Mouse (Mus musculus) midbrain, postnatal 0 days (tissue): Measurements from ENCODE around the gene Plekho1. TPM values are rescaled to one million over a fixed set of nuclear protein-coding genes. Genes with fewer than 3 reads are reported as not detected.
A peak's percentile ranks its signal among the peaks of the same experiment; 100 is the strongest.
"Not testable (repeated sequence)": the region's sequence is repeated elsewhere in the genome, so short reads cannot be mapped to it uniquely, and the experiment has no call there.

Source experiments
- ATAC-seq: fragments of 200-750 bp; cut with Nextera tagmentation; 2 replicates; pipeline ENCODE4 v1.8.0; 2017; ENCODE audit warnings: moderate number of reproducible peaks, mild to moderate bottlenecking, moderate TSS enrichment, moderate library complexity; ENCODE audit not compliant: low FRiP score
- DNase-seq: peaks from one replicate; pipeline ENCODE4 v3.0.0-alpha.2; 2015; ENCODE audit warnings: low spot score
- H3K27ac ChIP-seq: fragments of 300-500 bp; sonication (generic); 2 replicates; pipeline ENCODE4 v1.5.1; 2014; ENCODE audit warnings: low read depth, mild to moderate bottlenecking, low read length, mixed read lengths
- H3K27me3 ChIP-seq: fragments of 300-500 bp; sonication (generic); 2 replicates; pipeline ENCODE4 v1.6.1; 2014; ENCODE audit warnings: low read length, control low read depth, mixed read lengths; ENCODE audit not compliant: insufficient read depth
- H3K36me3 ChIP-seq: fragments of 300-500 bp; sonication (generic); 2 replicates; pipeline ENCODE4 v1.6.1; 2014; ENCODE audit warnings: low read length, control low read depth, mixed read lengths; ENCODE audit not compliant: insufficient read depth
- H3K4me1 ChIP-seq: fragments of 300-500 bp; sonication (generic); 2 replicates; pipeline ENCODE4 v1.6.1; 2014; ENCODE audit warnings: mild to moderate bottlenecking, control low read depth, antibody characterized with exemption, low read length, mixed read lengths; ENCODE audit not compliant: insufficient read depth
- H3K4me2 ChIP-seq: fragments of 300-500 bp; sonication (generic); 2 replicates; pipeline ENCODE4 v1.6.1; 2014; ENCODE audit warnings: low read depth, mild to moderate bottlenecking, low read length, mixed read lengths; ENCODE audit not compliant: poor library complexity, severe bottlenecking
- H3K4me3 ChIP-seq: fragments of 300-500 bp; sonication (generic); 2 replicates; pipeline ENCODE4 v1.5.1; 2014; ENCODE audit warnings: low read depth, mild to moderate bottlenecking, low read length, moderate library complexity
- H3K9ac ChIP-seq: fragments of 300-500 bp; sonication (generic); replicated peaks from 2 replicates; pipeline ENCODE4 v1.6.1; 2014; ENCODE audit warnings: mild to moderate bottlenecking, low read length, moderate library complexity, mixed read lengths; ENCODE audit not compliant: poor library complexity, severe bottlenecking
- H3K9me3 ChIP-seq: fragments of 300-500 bp; sonication (generic); 2 replicates; pipeline ENCODE4 v1.6.1; 2016; ENCODE audit warnings: low read length, control low read depth
- CTCF ChIP-seq: IDR thresholded peaks from 2 replicates; pipeline ENCODE4 v1.5.1; 2016; ENCODE audit warnings: antibody characterized with exemption, mild to moderate bottlenecking
- WGBS: fragments of 180-500 bp; shearing (Covaris S2); extraction: QIAGEN DNeasy Blood & Tissue Kit; methylation state at CpG from one replicate; pipeline ENCODE4 v1.1.7; 2014; 5-methylcytosine and 5-hydroxymethylcytosine counted together
- polyA plus RNA-seq: library from polyadenylated mRNA; unstranded; fragments of >200 nt; fragmentation: Nextera tagmentation; extraction: Ambion mirVana; gene quantifications from 2 replicates; pipeline ENCODE4 v1.2.1, GENCODE M21; 2015
- total RNA-seq: library from RNA; depleted of rRNA; stranded (reverse); fragments of >200 nt; gene quantifications from 2 replicates; pipeline ENCODE4 v1.2.3, GENCODE M21; 2014

Plekho1 gene
- total and polyA plus RNA-seq, 2 experiments from 2014 or later: 41.2 to 62.7 TPM

DNA sequence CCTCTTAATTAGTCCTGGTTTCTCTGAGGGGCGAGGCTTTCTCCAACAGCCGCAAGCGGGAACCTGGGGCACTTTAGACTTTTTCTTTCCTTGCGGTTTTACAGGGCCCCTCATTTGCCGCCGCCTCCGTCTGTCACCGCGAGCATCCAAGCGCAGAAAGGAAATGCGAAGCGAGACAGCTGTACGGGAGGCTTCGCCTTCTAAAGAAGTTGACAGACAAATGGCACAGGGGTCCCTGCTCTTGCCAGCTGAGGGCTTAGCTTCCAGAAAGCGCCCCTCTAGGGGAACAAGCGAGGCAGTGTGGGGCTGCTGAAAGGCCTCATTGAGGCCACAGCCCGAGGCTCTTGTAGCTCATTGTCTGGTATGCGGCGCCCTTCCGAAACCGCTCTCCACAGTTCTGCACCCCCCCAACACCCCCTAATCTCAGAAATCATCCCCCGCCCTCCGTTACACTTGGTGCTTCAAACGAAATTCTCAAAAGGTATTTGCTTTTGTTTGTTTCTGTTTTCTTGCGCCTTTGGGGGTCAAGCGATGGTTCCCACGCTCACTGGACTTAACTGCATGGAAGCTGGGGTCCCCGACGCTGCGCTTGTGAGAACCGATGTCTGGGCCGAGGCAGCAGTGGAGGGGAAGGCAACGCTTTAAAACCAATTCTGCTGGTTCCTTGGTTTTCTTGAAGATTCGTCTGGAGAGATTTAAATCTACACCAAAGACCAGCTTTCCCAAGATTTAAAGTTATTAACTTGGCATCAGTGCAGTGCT lies 22.7 kb downstream of the Plekho1 start:
- WGBS: 4% methylated on average over 34 of the region's 34 CpGs
- ATAC-seq (peak; percentile 90), DNase-seq (peak; percentile 89)
- TF ChIP-seq CTCF: 0 out of 2 replicates have a peak, but pooled peaks have one; percentile 9
- H3K4me1 ChIP-seq: no peaks in the 10 kb centered on the region
- H3K36me3 ChIP-seq: no peaks in the 10 kb centered on the region
- peak overlapping the region; percentile 33; the same call in 1 of the 2 replicates for H3K9ac ChIP-seq
- H3K4me2 ChIP-seq: peak overlapping the region; percentile 54
- H3K4me3 ChIP-seq: peak overlapping the region; percentile 28
- no peaks in the 10 kb centered on the region for H3K27me3 ChIP-seq
- H3K27ac ChIP-seq: peak overlapping the region; percentile 68
- H3K9me3 ChIP-seq: no peaks in the 10 kb centered on the region

DNA sequence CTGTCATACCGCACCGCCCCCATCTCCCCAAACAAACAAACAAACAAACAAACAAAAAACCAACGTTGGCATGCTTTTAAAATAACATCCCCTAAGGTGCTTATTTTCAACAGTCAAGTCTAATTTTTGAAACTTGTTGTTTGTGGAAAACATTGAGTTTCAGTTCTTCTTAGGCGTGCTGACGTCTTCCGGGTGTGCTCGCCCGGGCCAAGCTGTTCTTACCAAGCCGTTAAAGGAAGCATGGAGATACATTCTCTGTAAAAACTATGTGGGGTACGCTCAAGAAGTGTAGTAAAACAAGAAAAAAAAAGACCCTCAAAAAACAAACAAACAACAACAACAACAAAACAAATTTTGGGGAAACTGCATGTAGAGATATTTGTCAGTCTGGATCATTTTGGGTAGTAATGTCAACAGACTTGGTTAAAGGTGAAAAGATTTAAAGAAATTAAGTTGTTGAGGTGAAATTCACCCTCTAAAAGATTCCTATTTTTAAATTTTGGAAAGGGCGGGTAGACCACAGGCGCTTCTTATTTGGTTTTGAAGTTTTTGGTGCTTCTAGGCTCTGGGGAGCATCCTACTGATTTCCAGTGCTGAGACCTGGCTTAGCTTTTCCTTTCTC lies 23.4 kb downstream of the Plekho1 start:
- H3K27me3 ChIP-seq: no peaks in the 10 kb centered on the region
- H3K36me3 ChIP-seq: no peaks in the 10 kb centered on the region
- no peaks in the 10 kb centered on the region for H3K4me1 ChIP-seq
- 72% methylated on average over 12 of the region's 12 CpGs for WGBS
- peak overlapping the region; percentile 54 for H3K4me2 ChIP-seq
- H3K27ac ChIP-seq: 0 out of 2 replicates have a peak overlapping the region, but pooled peaks have one; percentile 1
- TF ChIP-seq CTCF: no peak
- ATAC-seq: no peak
- DNase-seq: no peak
- H3K9ac ChIP-seq: peak overlapping the region; percentile 33; the same call in 1 of the 2 replicates
- H3K4me3 ChIP-seq: peak overlapping the region; percentile 28; the same call in 1 of the 2 replicates
- H3K9me3 ChIP-seq: no peaks in the 10 kb centered on the region

DNA sequence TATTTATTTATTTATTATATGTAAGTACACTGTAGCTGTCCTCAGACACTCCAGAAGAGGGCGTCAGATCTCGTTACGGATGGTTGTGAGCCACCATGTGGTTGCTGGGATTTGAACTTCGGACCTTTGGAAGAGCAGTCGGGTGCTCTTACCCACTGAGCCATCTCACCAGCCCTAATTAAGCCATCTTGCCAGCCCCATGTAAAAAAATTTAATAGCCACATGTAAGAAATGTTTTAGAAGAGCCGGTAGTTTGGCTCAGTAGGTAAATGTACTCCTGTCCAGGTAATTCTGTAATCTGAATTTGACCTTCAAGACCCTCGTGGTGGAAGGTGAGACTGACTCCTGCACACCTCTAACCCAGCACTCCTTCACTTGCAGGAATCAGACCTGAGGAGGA lies 25.1 kb downstream of the Plekho1 start:
- H3K36me3 ChIP-seq, H3K9ac ChIP-seq, H3K27ac ChIP-seq, DNase-seq, H3K4me2 ChIP-seq, ATAC-seq, H3K4me3 ChIP-seq, H3K27me3 ChIP-seq, H3K4me1 ChIP-seq, H3K9me3 ChIP-seq: not testable (repeated sequence)
- WGBS: 57% methylated on average over 6 of the region's 7 CpGs

DNA sequence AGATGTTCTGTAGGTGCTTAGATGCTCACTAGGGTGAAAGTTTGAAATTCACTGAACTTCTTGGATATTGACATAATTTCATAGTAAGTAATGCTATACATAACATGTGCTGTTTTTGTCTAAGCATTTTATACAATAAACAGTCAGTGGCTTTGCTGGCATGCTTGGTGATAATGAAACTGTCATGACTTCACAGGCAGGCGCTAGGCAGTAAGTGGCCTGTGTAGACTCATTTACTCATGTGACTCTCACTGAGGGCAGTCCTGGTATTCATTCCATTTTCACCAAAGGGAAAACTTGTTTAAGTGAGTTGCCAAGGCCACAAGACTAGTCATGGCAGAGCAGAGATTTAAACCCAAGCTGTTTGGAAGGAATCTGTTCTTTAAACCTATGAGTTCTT lies 26.5 kb downstream of the Plekho1 start:
- Histone ChIP-seq H3K9me3 (no peaks in the 10 kb centered on the region), H3K27me3 (no peaks in the 10 kb centered on the region), H3K4me1 (no peaks in the 10 kb centered on the region), H3K9ac (no peak overlapping the region), H3K27ac (no peak overlapping the region), H3K36me3 (no peaks in the 10 kb centered on the region), H3K4me3 (no peak overlapping the region), H3K4me2 (no peak overlapping the region)
- 92% methylated on average over 1 of the region's 1 CpGs for WGBS
- no peak for DNase-seq
- TF ChIP-seq CTCF: no peak
- no peak for ATAC-seq

- WGBS: 10% methylated on average over 7 of the region's 7 CpGs
Measured at GRCm38 (mm10) chr3:95965518-95966451, 30.0 kb downstream of the Plekho1 start.

More at GRCm38 (mm10) chr3:95965518-95966451, 30.0 kb downstream of the Plekho1 start:
- Histone ChIP-seq H3K9me3 (no peaks in the 10 kb centered on the region), H3K9ac (no peak overlapping the region), H3K4me3 (peak overlapping the region; percentile 14; the same call in 1 of the 2 replicates), H3K4me2 (peak overlapping the region; percentile 40), H3K4me1 (no peaks in the 10 kb centered on the region), H3K27ac (no peak overlapping the region), H3K27me3 (no peaks in the 10 kb centered on the region), H3K36me3 (no peaks in the 10 kb centered on the region)
- DNase-seq (peak; percentile 77), ATAC-seq (0 out of 2 replicates have a peak, but pooled peaks have one; percentile 23)
- peak; percentile 72 for TF ChIP-seq CTCF
